Mouse (Mus musculus): ENCODE results near the gene Ripk1. TPM values are rescaled to one million over a fixed set of nuclear protein-coding genes. Genes with fewer than 3 reads are reported as not detected.

Ripk1 gene
- total and polyA plus RNA-seq, 3 experiments: 11.4 to 11.8 TPM; not detected in 1

GRCm38 (mm10) chr13:34050479-34050878 lies 48.3 kb downstream of the Ripk1 start:
- Histone ChIP-seq H3K27ac (ENCODE audit: control insufficient read depth, low read depth, low read length) (no peak overlapping the region), H3K9ac (ENCODE audit: control insufficient read depth, low read depth, low read length, poor library complexity, severe bottlenecking) (no peak overlapping the region), H3K9me3 (replicated peaks; ENCODE audit: insufficient read depth, low read length) (no peaks in the 10 kb centered on the region), H3K36me3 (ENCODE audit: control insufficient read depth in 1 of 2, insufficient read depth in 2 of 2, low read length in 2 of 2) (peaks cover 0 to 5% of the 10 kb centered on the region in 2 experiments; a peak in 2 of 4 replicates), H3K27me3 (ENCODE audit: control insufficient read depth in 1 of 2, insufficient read depth in 2 of 2, low read length in 2 of 2) (no peaks in the 10 kb centered on the region), H3K79me2 (ENCODE audit: control insufficient read depth, insufficient read depth, low read length, poor library complexity) (no peaks in the 10 kb centered on the region), H3K4me1 (ENCODE audit: control insufficient read depth in 1 of 2, insufficient read depth in 2 of 2, low read length in 2 of 2) (peaks cover 0 to 8% of the 10 kb centered on the region in 2 experiments; a peak in 2 of 4 replicates), H3K4me3 (ENCODE audit: control insufficient read depth in 1 of 2, insufficient read depth in 1 of 2, low read depth in 2 of 2, low read length in 2 of 2) (no peak overlapping the region)
- DNase-seq (ENCODE audit: low read depth, low spot score): no peak
- no peak for TF ChIP-seq ELF1 (IDR thresholded peaks at IDR 0.05; ENCODE audit: low read depth, low read length)
- TF ChIP-seq MEF2A (IDR thresholded peaks at IDR 0.05; ENCODE audit: extremely low read depth, insufficient replicate concordance, low read depth, low read length, poor library complexity, severe bottlenecking): no peak
- TF ChIP-seq HCFC1 (IDR thresholded peaks at IDR 0.05; ENCODE audit: low read depth, low read length): no peak
- TF ChIP-seq MAZ (IDR thresholded peaks at IDR 0.05; ENCODE audit: low read depth, low read length): no peak
- TF ChIP-seq E2F4 (IDR thresholded peaks at IDR 0.05; ENCODE audit: borderline replicate concordance, low read depth, low read length): no peak
- no peak for TF ChIP-seq JUND (IDR thresholded peaks at IDR 0.05; ENCODE audit: low read depth, low read length)
- no peak for TF ChIP-seq POLR2A (IDR thresholded peaks at IDR 0.05; ENCODE audit: control insufficient read depth in 1 of 2, insufficient read depth in 1 of 2, low read depth in 1 of 2, low read length in 2 of 2, poor library complexity in 1 of 2)
- TF ChIP-seq CHD2 (IDR thresholded peaks at IDR 0.05; ENCODE audit: low read length): no peak
- TF ChIP-seq USF2 (IDR thresholded peaks at IDR 0.05; ENCODE audit: borderline replicate concordance in 1 of 2, insufficient read depth in 1 of 2, low read depth in 1 of 2, low read length in 2 of 2): no peak
- TF ChIP-seq POLR2AphosphoS5 (IDR thresholded peaks at IDR 0.05; ENCODE audit: borderline replicate concordance, low read depth, low read length): no peak
- TF ChIP-seq MYC (IDR thresholded peaks at IDR 0.05; ENCODE audit: low read depth, low read length): no peak
- TF ChIP-seq ETS1 (IDR thresholded peaks at IDR 0.05; ENCODE audit: low read depth, low read length): no peak
- no peak for TF ChIP-seq ZC3H11A (IDR thresholded peaks at IDR 0.05; ENCODE audit: low read depth, low read length)
- no peak for TF ChIP-seq MAFK (IDR thresholded peaks at IDR 0.05; ENCODE audit: borderline replicate concordance, low read depth, low read length)

GRCm38 (mm10) chr13:34051692-34052091 lies 49.5 kb downstream of the Ripk1 start:
- TF ChIP-seq ZC3H11A (IDR thresholded peaks at IDR 0.05; ENCODE audit: low read depth, low read length) (no peak), CTCF (IDR thresholded peaks at IDR 0.05 in 2 of 3, conservative IDR thresholded peaks at IDR 0.05 in 1 of 3; ENCODE audit: control insufficient read depth in 1 of 3, insufficient read depth in 1 of 3, low read depth in 2 of 3, low read length in 3 of 3, poor library complexity in 1 of 3, severe bottlenecking in 1 of 3) (peak in 2 of 3 experiments; percentile 8 to 22; a peak in 1 of 6 replicates), TBP (IDR thresholded peaks at IDR 0.05; ENCODE audit: low read depth, low read length) (0 out of 2 replicates have a peak, but pooled peaks have one; percentile 49)
- no peaks in the 10 kb centered on the region for H3K27me3 ChIP-seq (ENCODE audit: control insufficient read depth in 1 of 2, insufficient read depth in 2 of 2, low read length in 2 of 2)
- H3K79me2 ChIP-seq (ENCODE audit: control insufficient read depth, insufficient read depth, low read length, poor library complexity): no peaks in the 10 kb centered on the region
- peak; percentile 51 for DNase-seq (ENCODE audit: low read depth, low spot score)
- no peak overlapping the region for H3K9ac ChIP-seq (ENCODE audit: control insufficient read depth, low read depth, low read length, poor library complexity, severe bottlenecking)
- no peak overlapping the region for H3K27ac ChIP-seq (ENCODE audit: control insufficient read depth, low read depth, low read length)
- no peak overlapping the region for H3K4me3 ChIP-seq (ENCODE audit: control insufficient read depth in 1 of 2, insufficient read depth in 1 of 2, low read depth in 2 of 2, low read length in 2 of 2)
- H3K9me3 ChIP-seq (replicated peaks; ENCODE audit: insufficient read depth, low read length): no peaks in the 10 kb centered on the region
- peaks cover 0 to 6% of the 10 kb centered on the region in 2 experiments; a peak in 2 of 4 replicates for H3K4me1 ChIP-seq (ENCODE audit: control insufficient read depth in 1 of 2, insufficient read depth in 2 of 2, low read length in 2 of 2)
- H3K36me3 ChIP-seq (ENCODE audit: control insufficient read depth in 1 of 2, insufficient read depth in 2 of 2, low read length in 2 of 2): peaks cover 0 to 5% of the 10 kb centered on the region in 2 experiments; a peak in 2 of 4 replicates

Measured in MEL (cell line).